Mouse (Mus musculus) ovary, postnatal 14 days (tissue): Measurements from ENCODE around the gene Piwil1.

Experiments
- DNase-seq: peaks from one replicate; pipeline ENCODE4 v3.0.0; 2022; ENCODE audit warnings: low spot score

The Piwil1 gene

DNA sequence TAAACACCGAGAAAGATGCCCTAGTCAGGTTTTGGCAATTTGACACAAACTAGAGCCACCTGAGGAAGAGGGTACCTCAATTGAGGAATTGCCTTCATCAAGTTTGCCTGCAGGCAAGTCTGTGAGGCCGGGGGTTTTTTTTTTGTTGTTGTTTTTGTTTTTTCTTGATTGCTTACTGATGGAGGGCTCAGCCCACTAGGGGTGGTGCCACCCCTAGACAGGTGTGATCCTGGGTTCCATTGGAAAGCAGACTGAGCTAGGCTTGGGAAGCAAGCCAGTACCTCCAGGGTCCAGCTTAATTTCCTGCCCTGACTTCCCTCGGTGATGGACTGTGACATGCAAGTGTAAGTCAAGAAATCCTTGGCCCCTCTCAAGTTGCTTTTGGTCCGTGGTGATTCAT lies at the start of gene Piwil1:
Piwil1 (plus strand) TSS at position 301 of the 400 bp plus-strand sequence.
- DNase-seq: no peak

DNA sequence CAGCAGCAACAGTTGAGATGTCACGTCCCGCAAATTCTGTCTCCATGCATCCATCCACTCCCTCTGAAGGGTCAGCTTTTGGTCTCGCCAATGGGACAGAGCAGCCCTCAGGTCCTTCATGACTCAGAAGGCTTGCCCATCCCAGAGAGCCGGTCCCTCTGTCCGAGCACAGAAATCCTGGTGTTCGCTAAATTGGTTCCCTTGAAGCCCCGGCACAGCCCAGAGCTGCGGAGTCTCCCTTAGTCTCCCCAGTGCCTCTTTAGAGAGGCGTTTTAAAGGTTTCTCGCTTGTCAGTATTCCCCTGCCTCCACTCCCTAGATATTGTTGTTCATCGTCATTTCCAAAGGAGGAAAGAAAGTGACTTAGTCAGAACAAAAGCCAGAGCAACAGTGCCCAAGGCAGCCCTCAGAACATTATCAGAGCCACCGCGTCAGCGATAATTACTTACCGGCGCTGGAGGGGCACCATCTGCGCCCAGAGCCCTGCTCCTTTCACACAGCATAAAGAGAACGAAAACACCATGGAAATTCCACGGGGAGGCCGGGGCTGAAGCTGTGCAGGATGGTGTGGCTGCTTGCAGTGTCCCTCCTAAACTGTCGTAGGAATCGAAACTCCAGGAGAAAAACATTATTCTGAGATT lies 45.7 kb upstream of the Piwil1 start:
- DNase-seq: no peak

DNA sequence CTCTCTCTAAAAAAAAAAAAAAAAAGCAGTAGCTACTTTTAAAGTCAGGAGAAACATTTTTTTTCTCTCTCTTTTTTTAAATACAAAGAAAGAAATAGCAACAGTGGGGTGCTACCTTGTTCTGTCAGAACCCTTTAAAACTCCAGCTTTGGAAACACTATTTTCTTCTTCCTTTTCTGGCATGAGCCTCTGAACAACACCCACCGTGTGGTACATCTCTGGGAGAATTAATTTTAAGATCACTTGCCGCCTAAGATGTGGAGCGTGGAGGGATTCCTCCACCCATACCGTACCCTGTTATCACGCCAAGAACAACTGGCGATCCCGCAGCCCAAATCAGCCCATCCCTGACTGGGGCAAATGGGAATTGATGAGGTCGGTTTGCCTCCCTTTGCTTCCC lies 42.2 kb upstream of the Piwil1 start:
- DNase-seq: no peak

DNA sequence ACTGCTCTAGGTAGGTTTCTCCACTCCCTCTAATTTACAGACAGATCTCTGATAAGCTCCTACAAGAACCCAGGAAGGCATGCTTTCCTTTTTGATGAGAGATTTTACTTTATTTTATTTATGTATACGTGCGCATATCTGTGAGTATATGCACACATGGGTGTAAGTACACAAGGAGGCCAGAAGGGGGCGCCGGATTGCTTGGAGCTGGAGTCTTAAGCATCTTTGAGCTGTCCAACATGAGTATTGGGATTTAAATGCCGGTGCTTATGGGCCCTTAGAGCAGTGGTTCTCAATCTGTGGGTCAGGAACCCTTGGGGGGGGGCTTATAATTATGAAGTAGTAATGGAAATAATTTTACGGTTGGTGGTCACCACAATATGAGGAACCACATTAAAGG lies 39.4 kb upstream of the Piwil1 start:
- DNase-seq: no peak

DNA sequence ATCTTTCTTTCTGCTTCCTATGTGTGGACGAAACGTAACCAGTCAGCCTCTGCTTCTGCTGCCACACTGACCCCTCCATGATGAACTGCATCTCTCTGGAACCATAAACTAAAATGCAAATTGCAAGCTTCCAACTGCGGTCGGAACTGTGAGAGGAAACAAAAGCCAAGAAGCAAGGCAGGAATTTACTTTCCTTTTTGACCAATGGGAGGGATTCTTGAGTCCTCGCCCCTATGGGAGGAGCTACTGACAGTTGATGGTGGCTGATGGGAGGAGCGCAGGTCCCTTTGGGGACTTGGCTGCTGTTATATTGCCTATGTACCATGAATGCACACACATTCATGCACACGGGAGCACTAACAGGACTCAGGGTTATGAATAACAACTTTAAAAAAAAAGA lies 38.3 kb upstream of the Piwil1 start:
- DNase-seq: no peak

DNA sequence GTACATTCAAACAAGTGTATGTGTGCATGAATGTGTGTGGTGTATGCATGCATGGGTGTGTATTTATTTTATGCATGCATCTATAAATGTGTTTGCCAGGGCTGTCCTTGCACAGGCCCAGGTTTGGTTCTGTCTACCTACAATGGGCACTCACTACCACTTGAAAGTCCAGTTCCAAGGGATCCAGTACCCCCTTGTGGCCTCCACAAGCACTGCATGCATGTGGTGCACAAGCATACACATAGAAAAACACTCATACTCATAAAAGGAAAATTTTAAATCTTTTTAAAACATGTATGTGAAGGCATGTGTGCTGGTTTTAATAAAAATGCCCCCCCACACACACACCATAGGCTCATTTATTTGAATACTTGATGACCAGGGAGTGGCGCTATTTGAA lies 37.3 kb upstream of the Piwil1 start:
- DNase-seq: no peak

DNA sequence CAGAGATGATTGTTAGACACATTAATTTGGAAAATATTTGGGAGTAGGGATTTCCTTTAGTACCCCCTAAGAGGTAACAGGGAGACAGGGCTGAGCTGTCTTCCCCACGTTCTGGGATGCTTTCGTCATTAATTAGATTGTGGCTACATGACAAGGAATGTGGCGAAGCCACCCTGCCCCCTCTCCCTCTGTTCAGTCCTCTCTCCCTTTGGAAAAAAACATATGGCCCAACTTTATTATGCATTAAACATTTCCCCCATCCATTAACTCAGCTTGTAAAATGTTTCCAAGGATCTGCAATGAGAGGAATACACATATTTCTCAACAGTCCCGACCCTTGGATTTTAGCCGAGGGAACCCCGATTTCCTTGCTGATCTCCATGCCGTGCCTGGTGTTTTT lies 35.0 kb upstream of the Piwil1 start:
- no peak for DNase-seq

DNA sequence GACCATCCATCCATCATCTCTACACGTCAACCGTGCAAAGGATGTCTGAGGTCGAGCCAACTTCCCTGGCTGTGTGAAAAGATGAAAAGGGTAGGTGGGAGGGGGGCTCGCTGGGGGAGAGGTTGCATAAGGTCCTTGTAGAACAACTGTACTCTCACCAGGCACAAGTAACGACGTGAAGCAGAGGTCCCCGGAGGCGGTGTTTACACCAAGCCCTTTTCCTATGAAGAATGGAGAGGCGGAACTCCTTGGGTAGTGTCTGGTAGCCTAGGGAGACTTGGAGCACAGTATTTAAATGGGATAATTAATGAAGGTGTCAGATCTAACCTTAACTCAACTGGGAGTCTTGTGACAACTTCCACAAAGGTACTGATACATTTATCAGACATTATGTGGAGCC lies 28.2 kb upstream of the Piwil1 start:
- no peak for DNase-seq

DNA sequence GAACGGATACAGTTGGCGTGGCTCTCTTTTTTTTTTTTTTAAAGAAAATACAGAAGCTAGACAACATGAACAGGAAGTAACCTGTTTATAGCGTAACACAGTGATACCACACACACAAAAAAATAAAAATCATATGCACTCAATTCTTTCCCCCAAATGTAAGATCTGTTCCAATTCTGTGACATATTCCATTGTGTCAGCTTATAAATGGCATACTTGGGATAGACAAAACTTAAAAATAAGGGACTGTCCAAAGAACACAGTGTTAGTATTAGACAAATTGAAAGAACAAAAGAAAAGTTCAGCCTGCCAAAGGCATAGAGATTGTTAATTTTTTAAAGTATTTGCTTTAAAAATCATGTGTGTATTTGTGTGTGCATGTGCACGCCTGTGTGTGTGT lies 25.0 kb upstream of the Piwil1 start:
- no peak for DNase-seq

DNA sequence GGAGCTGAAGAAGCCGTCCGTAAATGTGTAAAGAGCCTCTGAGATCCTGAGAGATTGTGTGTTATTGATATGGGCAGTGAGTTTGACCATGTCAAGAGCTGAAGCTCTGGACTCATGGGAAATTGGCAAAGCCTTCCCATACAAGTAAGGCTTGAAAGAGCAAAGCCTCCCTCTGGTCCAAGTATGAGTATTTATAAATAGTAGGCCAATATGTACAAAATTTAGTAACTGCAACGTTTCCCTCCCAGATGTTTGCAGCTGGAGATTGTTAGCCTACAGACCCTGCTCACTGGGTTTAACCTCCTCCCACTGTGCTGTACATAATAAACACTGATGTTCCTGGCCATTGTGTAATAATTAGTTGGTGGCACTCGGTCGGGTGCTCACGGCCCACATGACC lies 24.5 kb upstream of the Piwil1 start:
- DNase-seq: no peak

DNA sequence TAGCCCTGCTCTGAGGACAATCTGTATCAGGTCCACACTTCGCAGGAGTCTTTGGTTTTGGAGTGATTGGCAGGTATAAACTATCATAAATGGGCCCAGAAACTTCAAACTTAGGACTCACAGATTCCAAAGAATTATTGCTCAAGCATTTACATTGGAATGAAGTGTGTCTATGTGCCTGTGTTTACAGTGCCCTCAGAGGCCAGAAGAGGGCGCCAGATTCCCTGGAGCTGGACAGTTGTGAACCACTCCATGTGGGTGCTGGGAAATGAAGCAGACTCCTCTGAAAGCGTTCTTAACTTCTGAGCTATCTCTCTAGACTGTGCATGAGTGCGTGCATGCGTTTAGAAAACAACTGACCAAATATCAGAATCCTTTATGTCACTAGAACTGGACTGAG lies 20.9 kb upstream of the Piwil1 start:
- DNase-seq: peak; percentile 11

DNA sequence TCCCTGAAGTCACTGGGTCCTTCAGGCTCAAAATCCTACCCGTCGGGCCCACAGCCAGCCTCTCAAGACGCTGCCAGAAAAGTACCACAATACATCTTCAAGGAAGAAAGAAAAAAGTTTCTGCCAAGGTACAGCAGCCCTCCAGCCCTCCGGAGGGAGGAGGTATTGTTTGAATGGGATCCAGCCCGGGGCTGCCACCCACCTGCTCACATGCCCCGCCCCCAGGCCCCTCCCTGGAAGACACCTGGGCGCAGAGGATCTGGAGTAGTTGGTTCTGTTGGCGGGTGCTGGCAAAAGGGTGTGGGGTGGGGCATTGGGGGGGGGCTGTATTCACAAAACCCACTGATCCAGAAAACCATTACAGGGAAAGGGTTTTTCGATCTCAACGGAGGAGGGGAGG lies 18.1 kb upstream of the Piwil1 start:
- DNase-seq: peak; percentile 44

DNA sequence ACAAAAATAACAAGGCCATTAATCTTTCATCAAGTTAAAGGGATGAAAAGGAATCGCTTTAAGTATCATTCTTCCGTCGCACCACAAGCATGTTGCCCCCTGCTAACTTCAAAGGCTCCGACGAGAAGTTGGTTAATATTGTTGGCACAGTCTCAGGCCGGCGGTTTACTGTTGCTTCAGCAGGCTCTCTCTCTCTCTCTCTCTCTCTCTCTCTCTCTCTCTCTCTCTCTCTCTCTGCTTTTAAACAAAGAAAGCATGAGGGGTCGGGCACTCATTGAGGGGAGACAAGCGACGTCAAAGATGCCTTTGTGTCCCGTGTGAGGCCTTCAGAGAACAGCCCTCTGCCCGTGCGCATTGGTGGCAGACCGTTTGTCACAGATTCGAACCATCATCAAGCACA lies 17.7 kb upstream of the Piwil1 start:
- peak; percentile 21 for DNase-seq

DNA sequence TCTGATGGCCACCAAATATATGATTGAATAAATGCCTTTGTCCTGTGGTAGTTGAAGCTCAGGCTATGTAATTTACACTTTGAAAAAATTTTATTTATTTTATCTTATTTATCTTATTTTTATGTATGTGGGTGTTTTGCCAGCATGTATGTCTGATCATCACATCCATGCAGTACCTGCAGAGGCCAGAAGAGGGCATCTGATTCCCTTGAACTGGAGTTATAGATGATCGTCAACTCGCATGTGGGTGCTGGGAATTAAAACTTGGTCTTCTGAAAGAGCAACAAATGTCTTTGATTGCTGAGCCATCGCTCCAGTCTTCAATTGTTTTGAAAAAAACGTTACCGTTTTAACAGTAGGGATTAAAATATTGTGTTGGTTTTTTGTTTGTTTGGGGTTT lies 15.2 kb upstream of the Piwil1 start:
- no peak for DNase-seq

DNA sequence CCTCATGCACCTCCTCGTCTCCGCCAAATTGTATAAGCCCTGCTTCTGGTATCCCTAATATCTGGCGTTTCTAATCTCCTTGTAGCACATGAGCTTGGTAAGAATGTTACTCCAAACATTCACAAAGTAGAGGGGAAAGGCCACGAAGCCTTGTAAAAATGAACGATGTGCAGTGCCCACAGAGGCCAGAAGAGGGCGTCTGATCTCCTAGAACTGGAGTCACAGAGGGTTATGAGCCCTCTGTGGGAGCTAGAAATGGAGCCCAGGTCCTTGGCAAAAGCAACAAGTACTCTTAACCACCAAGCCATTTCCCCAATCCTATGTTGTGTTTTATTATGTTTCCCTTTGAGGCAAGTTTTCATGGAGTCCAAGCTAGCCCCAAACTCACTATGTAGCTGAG lies 8.2 kb upstream of the Piwil1 start:
- DNase-seq: no peak

DNA sequence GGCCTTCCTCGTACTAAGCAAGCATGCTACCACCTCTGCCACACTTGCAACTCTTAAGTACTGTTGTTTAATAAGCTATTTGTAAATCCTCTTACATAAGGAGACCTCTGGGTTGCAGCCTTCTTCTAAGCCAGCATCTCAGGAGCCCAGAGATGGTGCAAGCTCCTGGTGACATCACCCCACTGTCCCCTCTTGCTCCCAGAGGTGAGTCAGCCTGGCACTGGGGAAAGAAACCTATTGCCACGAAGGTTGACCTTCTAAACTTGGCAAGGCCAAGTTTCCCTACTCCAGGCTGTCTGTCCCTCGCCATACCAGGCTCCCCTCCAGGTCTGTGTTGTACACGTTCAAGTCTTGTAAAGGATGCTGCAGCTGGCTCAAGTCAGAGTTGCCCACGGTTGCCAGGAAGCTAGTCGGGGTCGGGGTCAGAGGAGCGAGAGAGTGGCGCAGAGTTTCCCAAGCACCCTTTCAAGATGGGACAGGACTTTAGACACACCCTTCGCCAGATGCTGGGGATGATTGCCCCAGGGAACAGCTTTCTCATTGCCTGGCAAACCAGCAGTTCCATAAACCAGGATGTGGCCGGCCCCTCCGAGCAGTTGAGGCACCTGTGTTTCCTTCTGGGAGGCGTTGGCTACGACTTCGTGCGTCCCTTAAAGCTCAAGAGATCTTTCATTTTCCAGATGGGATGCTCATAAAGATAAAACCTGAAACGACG lies 7.6 kb upstream of the Piwil1 start:
- DNase-seq: no peak

DNA sequence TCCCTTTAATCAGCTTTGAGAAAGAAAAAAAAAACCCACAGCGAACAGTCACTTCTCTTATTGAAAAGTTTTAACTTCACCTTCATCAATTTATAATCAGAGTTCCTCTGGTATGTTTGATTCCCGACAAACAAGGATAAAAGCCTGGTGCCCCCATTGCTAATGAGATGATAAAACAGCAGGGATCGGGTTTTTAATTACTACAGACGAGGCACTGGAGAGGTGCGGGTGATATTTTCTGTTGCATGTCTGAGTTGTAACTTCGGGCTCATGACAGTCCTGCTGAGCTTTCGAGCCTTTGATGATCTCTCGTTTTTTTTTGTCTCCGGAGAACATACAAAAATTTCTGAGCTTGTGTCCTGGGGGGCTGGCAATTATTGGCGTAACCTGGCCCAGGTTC lies 5.5 kb upstream of the Piwil1 start:
- DNase-seq: no peak

DNA sequence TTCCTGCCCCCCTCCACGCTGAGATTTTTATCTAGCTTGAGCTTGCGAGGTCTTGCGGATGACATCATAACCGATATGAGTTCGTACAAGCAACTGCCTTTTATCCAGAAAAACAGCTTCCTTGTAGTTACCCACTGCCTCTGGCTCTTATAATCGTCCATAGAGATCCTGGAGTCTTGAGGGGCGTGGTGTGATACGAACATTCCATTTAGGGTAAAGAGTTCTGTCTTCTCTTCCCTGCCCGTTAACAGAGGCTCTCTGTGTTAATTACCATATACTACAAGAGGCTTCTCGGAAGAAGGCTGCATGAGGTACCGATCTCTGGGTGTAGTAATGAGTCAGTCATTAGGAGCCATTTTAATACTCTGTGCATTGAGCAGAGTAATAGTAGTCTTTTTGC lies 1.6 kb upstream of the Piwil1 start:
- no peak for DNase-seq

DNA sequence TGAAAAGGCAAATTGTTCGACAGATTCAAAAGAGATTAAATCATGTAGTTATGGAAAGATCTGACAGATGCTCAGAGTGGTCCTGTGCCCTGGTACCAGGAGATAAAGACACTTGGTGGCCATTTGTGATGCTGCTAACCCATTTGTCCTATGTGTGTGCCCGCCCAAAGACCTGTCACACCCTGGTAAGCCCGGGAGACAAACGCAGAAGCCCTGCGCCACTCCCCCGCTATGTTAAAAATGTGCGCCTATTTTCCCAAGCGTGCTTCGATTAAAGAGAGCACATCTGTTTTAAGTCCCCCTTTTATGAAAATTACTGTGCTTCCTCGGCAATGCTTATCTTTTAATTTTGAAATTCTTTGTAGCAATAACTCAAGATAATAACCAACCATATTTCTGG lies 1.4 kb downstream of the Piwil1 start:
- no peak for DNase-seq

DNA sequence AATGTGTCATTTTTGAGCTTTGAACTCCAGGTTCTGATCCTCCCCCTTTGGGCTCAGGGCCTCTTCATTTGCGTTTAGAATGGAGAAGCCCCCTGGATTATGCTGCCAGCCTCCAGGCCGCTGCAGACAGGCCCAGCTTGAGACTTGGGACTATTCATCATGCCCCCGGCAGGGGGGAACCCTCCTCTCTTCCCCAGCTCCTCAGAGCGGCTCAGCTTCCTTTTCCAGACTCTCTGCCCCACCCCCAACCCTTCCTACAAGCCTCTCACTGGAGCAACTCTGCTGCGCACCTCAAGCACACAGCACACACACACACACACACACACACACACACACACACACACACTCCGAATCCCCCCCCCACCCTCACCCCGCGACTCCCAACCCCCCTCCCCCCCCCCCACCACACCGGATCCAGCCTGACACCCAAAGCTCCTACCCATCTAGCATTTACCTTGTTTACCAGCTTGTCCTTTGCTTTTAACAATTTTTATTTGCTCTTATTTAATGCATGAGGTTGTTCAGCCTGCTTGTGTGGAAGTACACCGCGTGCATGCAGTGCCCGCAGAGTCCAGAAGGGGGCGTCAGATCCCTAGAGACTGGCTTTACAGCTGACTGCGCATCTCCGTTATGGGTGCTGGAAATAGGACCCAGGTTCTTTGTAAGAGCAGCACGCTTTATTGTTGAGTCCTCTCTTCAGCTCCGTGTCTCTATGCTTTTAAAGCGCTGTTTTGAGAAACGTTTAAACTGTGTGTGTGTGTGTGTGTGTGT lies 2.0 kb downstream of the Piwil1 start:
- DNase-seq: no peak

DNA sequence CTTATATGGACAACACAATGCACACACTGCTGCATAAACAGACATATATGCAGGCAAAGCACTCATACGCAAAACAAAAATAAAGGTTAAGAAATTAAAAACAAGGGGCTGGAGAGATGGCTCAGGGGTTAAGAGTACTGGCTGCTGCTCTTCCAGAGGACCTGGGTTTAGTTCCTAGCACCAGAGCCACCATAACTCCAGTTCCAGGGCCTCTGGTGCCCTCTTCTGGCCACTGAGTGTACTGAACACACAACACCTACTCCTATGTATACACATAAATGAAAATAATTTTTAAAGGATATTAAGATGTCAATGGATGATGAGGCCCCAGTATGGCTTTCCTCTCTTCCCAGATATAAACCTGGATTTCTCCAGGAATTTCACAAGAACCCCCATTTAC lies 4.1 kb downstream of the Piwil1 start:
- no peak for DNase-seq

DNA sequence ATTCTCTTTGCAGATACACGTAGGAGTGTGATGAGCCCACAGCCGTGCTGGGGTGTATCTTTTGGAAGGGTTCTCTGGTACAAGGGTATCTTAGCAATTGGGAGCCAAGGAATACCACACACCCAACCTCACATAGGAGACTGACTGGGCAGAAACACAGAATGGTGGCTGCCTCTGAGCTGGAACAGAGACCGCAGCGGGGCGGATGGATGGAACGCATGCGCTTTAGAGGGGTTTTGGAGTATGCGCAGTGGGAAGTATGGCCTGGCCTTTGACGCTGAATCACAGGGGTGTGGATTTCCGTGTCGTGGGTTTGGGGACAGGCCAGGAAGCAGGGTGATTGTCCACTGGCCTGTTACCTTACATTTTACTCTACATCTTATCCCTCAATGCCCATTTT lies 4.9 kb downstream of the Piwil1 start:
- DNase-seq: no peak

DNA sequence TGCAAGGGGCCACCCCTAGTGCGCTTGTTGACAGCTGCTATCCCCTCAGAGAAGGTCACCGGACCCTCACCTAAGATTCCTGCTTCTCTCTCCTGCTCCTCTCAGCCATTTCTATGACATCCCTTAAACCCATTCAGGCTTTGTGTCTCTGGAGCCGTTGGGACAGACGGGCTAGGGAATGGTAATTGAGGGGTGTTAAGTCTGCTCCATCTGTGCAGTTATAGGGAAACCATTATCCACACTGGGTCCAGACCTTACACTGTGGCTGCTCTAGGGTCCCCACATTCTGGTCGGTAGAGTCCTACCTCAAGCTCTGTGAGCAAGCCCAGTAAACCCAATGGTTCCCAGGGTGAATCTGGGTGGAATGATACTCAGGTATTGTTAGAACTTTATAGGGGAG lies 6.6 kb downstream of the Piwil1 start:
- DNase-seq: no peak
